Mouse (Mus musculus): Measurements from ENCODE around the gene Olfml3. TPM values are rescaled to one million over a fixed set of nuclear protein-coding genes. Genes with fewer than 3 reads are reported as not detected.

Olfml3 gene
- polyA plus RNA-seq, 1 experiment from 2014 or later: 51.2 TPM

- no peak overlapping the region for H3K27ac ChIP-seq
- no peak for TF ChIP-seq CTCF (IDR thresholded peaks at IDR 0.05; ENCODE audit: low read depth)
- peaks cover 11% of the 10 kb centered on the region; the same call in 1 of the 2 replicates for H3K36me3 ChIP-seq (ENCODE audit: insufficient read depth, low read length)
- ATAC-seq (replicated peaks; ENCODE audit: low FRiP score, low read depth) (no peak), DNase-seq (ENCODE audit: low spot score) (no peak)
- H3K4me2 ChIP-seq (ENCODE audit: low read length): no peak overlapping the region
- no peak overlapping the region for H3K9ac ChIP-seq (ENCODE audit: low read depth, low read length)
- H3K4me1 ChIP-seq (replicated peaks; ENCODE audit: insufficient read depth, low read length): 0 out of 2 replicates have a peak, but pooled peaks cover 4% of the 10 kb centered on the region
- 76% methylated on average over 3 of the region's 3 CpGs for WGBS
- H3K27me3 ChIP-seq (ENCODE audit: insufficient read depth, low read length): no peaks in the 10 kb centered on the region
- no peaks in the 10 kb centered on the region for H3K9me3 ChIP-seq (replicated peaks; ENCODE audit: low read length)
- H3K4me3 ChIP-seq (replicated peaks; ENCODE audit: low read depth, low read length): no peak overlapping the region
Observed at GRCm38 (mm10) chr3:103766789-103767188, 29.0 kb upstream of the Olfml3 start.

GRCm38 (mm10) chr3:103759261-103759970 lies 21.6 kb upstream of the Olfml3 start:
- no peak for ATAC-seq (replicated peaks; ENCODE audit: low FRiP score, low read depth)
- Histone ChIP-seq H3K36me3 (ENCODE audit: insufficient read depth, low read length) (peaks cover 42% of the 10 kb centered on the region), H3K27me3 (ENCODE audit: insufficient read depth, low read length) (no peaks in the 10 kb centered on the region), H3K27ac (no peak overlapping the region), H3K9me3 (replicated peaks; ENCODE audit: low read length) (no peaks in the 10 kb centered on the region), H3K9ac (ENCODE audit: low read depth, low read length) (no peak overlapping the region), H3K4me1 (replicated peaks; ENCODE audit: insufficient read depth, low read length) (no peaks in the 10 kb centered on the region), H3K4me3 (replicated peaks; ENCODE audit: low read depth, low read length) (no peak overlapping the region), H3K4me2 (ENCODE audit: low read length) (no peak overlapping the region)
- no peak for TF ChIP-seq CTCF (IDR thresholded peaks at IDR 0.05; ENCODE audit: low read depth)
- whole genome bisulfite sequencing: 77% methylated on average over 5 of the region's 5 CpGs
- no peak for DNase-seq (ENCODE audit: low spot score)

- Histone ChIP-seq H3K27ac (no peak overlapping the region), H3K9ac (ENCODE audit: low read depth, low read length) (no peak overlapping the region), H3K36me3 (ENCODE audit: insufficient read depth, low read length) (peaks cover 46% of the 10 kb centered on the region), H3K4me2 (ENCODE audit: low read length) (no peak overlapping the region), H3K4me1 (replicated peaks; ENCODE audit: insufficient read depth, low read length) (no peaks in the 10 kb centered on the region), H3K4me3 (replicated peaks; ENCODE audit: low read depth, low read length) (no peak overlapping the region), H3K27me3 (ENCODE audit: insufficient read depth, low read length) (no peaks in the 10 kb centered on the region), H3K9me3 (replicated peaks; ENCODE audit: low read length) (no peaks in the 10 kb centered on the region)
- 86% methylated on average over 7 of the region's 7 CpGs for WGBS
- DNase-seq (ENCODE audit: low spot score) (no peak), ATAC-seq (replicated peaks; ENCODE audit: low FRiP score, low read depth) (no peak)
- TF ChIP-seq CTCF (IDR thresholded peaks at IDR 0.05; ENCODE audit: low read depth): no peak
Observed at GRCm38 (mm10) chr3:103758456-103758855, 20.7 kb upstream of the Olfml3 start.

- no peak for DNase-seq (ENCODE audit: low spot score)
- Histone ChIP-seq H3K4me3 (replicated peaks; ENCODE audit: low read depth, low read length) (no peak overlapping the region), H3K27ac (no peak overlapping the region), H3K9me3 (replicated peaks; ENCODE audit: low read length) (no peaks in the 10 kb centered on the region), H3K27me3 (ENCODE audit: insufficient read depth, low read length) (no peaks in the 10 kb centered on the region), H3K36me3 (ENCODE audit: insufficient read depth, low read length) (peaks cover 57% of the 10 kb centered on the region), H3K4me1 (replicated peaks; ENCODE audit: insufficient read depth, low read length) (no peaks in the 10 kb centered on the region), H3K9ac (ENCODE audit: low read depth, low read length) (no peak overlapping the region), H3K4me2 (ENCODE audit: low read length) (no peak overlapping the region)
- TF ChIP-seq CTCF (IDR thresholded peaks at IDR 0.05; ENCODE audit: low read depth): no peak
- no peak for ATAC-seq (replicated peaks; ENCODE audit: low FRiP score, low read depth)
- WGBS: 77% methylated on average over 2 of the region's 2 CpGs
Observed at GRCm38 (mm10) chr3:103756920-103757319, 19.1 kb upstream of the Olfml3 start.

GRCm38 (mm10) chr3:103755351-103755750 lies 17.6 kb upstream of the Olfml3 start:
- Histone ChIP-seq H3K9ac (ENCODE audit: low read depth, low read length) (no peak overlapping the region), H3K27ac (no peak overlapping the region)

GRCm38 (mm10) chr3:103751558-103751957 lies 13.8 kb upstream of the Olfml3 start:
- H3K4me2 ChIP-seq (ENCODE audit: low read length): no peak overlapping the region
- H3K9me3 ChIP-seq (replicated peaks; ENCODE audit: low read length): no peaks in the 10 kb centered on the region
- peaks cover 67% of the 10 kb centered on the region for H3K36me3 ChIP-seq (ENCODE audit: insufficient read depth, low read length)
- TF ChIP-seq CTCF (IDR thresholded peaks at IDR 0.05; ENCODE audit: low read depth): no peak
- DNase-seq (ENCODE audit: low spot score): no peak
- no peaks in the 10 kb centered on the region for H3K4me1 ChIP-seq (replicated peaks; ENCODE audit: insufficient read depth, low read length)
- no peak for ATAC-seq (replicated peaks; ENCODE audit: low FRiP score, low read depth)
- no peak overlapping the region for H3K9ac ChIP-seq (ENCODE audit: low read depth, low read length)
- no peak overlapping the region for H3K4me3 ChIP-seq (replicated peaks; ENCODE audit: low read depth, low read length)
- H3K27me3 ChIP-seq (ENCODE audit: insufficient read depth, low read length): no peaks in the 10 kb centered on the region
- H3K27ac ChIP-seq: no peak overlapping the region
- WGBS: 92% methylated on average over 2 of the region's 2 CpGs

More at GRCm38 (mm10) chr3:103755351-103755750, 17.6 kb upstream of the Olfml3 start:
- H3K4me3 ChIP-seq (replicated peaks; ENCODE audit: low read depth, low read length): no peak overlapping the region
- ATAC-seq (replicated peaks; ENCODE audit: low FRiP score, low read depth) (no peak), DNase-seq (ENCODE audit: low spot score) (no peak)
- 85% methylated on average over 3 of the region's 3 CpGs for WGBS
- H3K4me1 ChIP-seq (replicated peaks; ENCODE audit: insufficient read depth, low read length): no peaks in the 10 kb centered on the region
- H3K27me3 ChIP-seq (ENCODE audit: insufficient read depth, low read length): no peaks in the 10 kb centered on the region
- no peaks in the 10 kb centered on the region for H3K9me3 ChIP-seq (replicated peaks; ENCODE audit: low read length)
- no peak for TF ChIP-seq CTCF (IDR thresholded peaks at IDR 0.05; ENCODE audit: low read depth)
- H3K4me2 ChIP-seq (ENCODE audit: low read length): no peak overlapping the region
- H3K36me3 ChIP-seq (ENCODE audit: insufficient read depth, low read length): peaks cover 62% of the 10 kb centered on the region

Data from kidney, postnatal 0 days (tissue).